Mouse (Mus musculus) embryonic facial prominence, embryonic 12.5 days (tissue): ENCODE results near the gene Havcr2. TPM values are rescaled to one million over a fixed set of nuclear protein-coding genes. Genes with fewer than 3 reads are reported as not detected.
"Not testable (repeated sequence)": the region's sequence is repeated elsewhere in the genome, so short reads cannot be mapped to it uniquely, and the experiment has no call there.

ENCODE experiments used
- ATAC-seq: fragments of 200-750 bp; cut with Nextera tagmentation; 2 replicates; pipeline ENCODE4 v1.8.0; 2017; ENCODE audit not compliant: insufficient number of reproducible peaks, insufficient read depth, low FRiP score, low TSS enrichment
- H3K27ac ChIP-seq: fragments of 300-500 bp; sonication (generic); 2 replicates; pipeline ENCODE4 v1.5.1; 2016; ENCODE audit warnings: mild to moderate bottlenecking
- H3K27me3 ChIP-seq: fragments of 300-500 bp; sonication (generic); 2 replicates; pipeline ENCODE4 v1.6.1; 2016; ENCODE audit warnings: mild to moderate bottlenecking, moderate library complexity
- H3K36me3 ChIP-seq: fragments of 300-500 bp; sonication (generic); 2 replicates; pipeline ENCODE4 v1.6.1; 2016; ENCODE audit warnings: mild to moderate bottlenecking
- H3K4me1 ChIP-seq: fragments of 300-500 bp; sonication (generic); 2 replicates; pipeline ENCODE4 v1.6.1; 2016
- H3K4me2 ChIP-seq: fragments of 300-500 bp; sonication (generic); replicated peaks from 2 replicates; pipeline ENCODE4 v1.6.1; 2016; ENCODE audit warnings: mild to moderate bottlenecking, moderate library complexity
- H3K4me3 ChIP-seq: fragments of 300-500 bp; sonication (generic); 2 replicates; pipeline ENCODE4 v1.5.1; 2016; ENCODE audit warnings: mild to moderate bottlenecking
- H3K9ac ChIP-seq: fragments of 300-500 bp; sonication (generic); 2 replicates; pipeline ENCODE4 v1.6.1; 2016; ENCODE audit warnings: mild to moderate bottlenecking, moderate library complexity
- H3K9me3 ChIP-seq: fragments of 300-500 bp; sonication (generic); 2 replicates; pipeline ENCODE4 v1.6.1; 2016; ENCODE audit warnings: mild to moderate bottlenecking, moderate library complexity
- WGBS: fragments of 180-500 bp; shearing (Covaris S2); methylation state at CpG from one replicate; pipeline ENCODE4 v1.1.7; 2016; 5-methylcytosine and 5-hydroxymethylcytosine counted together
- polyA plus RNA-seq: library from polyadenylated mRNA; unstranded; fragments of >200 nt; fragmentation: Nextera tagmentation; extraction: Ambion mirVana; gene quantifications from 2 replicates; pipeline ENCODE4 v1.2.1, GENCODE M21; 2016

Havcr2 gene
- polyA plus RNA-seq, 1 experiment from 2014 or later: 0.10 TPM

DNA sequence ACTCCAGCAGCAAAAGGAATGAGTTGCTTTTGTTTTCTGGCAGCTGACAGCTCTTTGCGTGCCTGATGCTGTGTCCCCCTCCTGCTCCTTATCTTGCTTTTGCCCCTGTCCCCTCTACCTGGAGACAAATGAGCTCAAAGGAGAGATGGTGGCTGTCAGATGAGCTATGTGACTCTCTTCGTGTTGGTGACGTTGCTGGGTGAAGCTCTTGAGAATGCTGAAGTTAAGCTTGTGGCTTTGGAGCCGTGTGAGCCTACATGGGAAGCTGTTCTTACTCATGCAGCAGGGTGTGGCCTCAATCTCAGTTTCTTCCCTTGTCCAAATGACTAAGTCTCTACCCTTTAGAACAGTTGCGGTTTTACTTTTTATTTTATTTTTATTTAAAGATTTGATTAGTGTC lies 7.2 kb downstream of the Havcr2 start:
- no peak overlapping the region for H3K27ac ChIP-seq
- H3K4me2 ChIP-seq: no peak overlapping the region
- H3K4me1 ChIP-seq: no peaks in the 10 kb centered on the region
- H3K4me3 ChIP-seq: no peak overlapping the region
- no peak for ATAC-seq
- WGBS: 68% methylated on average over 5 of the region's 5 CpGs
- no peaks in the 10 kb centered on the region for H3K27me3 ChIP-seq
- H3K36me3 ChIP-seq: no peaks in the 10 kb centered on the region
- no peak overlapping the region for H3K9ac ChIP-seq
- no peaks in the 10 kb centered on the region for H3K9me3 ChIP-seq

DNA sequence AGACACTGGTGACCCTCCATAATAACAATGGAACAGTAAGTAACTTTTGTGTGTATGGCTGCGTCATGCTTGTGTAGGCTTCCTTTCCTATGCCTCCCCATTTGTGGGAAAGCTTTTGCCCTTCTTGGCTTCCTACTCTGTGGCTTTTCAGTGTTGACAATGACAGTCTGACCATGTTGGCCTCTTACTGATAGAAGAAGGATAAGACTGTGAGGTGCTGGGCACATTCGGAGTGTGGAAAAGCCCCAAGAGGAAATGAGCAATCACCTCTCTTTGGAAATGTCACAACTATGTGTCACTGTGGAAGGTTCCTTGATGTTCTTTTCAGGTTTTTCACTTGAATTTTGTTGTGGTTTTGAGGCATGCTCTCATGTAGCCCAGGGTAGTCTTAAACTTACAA lies 12.1 kb downstream of the Havcr2 start:
- Histone ChIP-seq H3K9ac (no peak overlapping the region), H3K27ac (no peak overlapping the region), H3K4me1 (no peaks in the 10 kb centered on the region), H3K9me3 (no peaks in the 10 kb centered on the region), H3K4me2 (no peak overlapping the region), H3K4me3 (no peak overlapping the region), H3K36me3 (no peaks in the 10 kb centered on the region), H3K27me3 (no peaks in the 10 kb centered on the region)
- WGBS: 90% methylated on average over 2 of the region's 2 CpGs
- ATAC-seq: no peak

DNA sequence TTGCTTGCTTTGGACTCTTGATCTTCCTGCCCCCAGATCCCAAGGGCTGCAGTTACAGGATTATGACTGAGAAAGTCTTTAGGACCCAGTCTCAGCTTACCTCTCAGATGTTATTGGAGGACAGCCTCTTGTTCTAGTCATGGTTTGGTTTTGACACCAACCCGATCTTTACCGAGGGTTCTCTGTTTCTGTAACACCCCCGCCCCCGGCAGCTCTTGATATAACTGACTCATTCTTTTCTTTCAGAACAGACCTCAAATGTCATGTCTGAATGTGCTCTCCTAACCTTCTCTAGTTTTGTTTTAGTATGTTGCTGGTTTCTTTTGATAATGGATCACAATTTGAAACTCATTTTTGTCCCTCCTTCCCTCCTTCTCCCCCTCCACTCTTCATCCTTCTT lies 19.5 kb downstream of the Havcr2 start:
- Histone ChIP-seq H3K9me3 (0 out of 2 replicates have a peak, but pooled peaks cover 3% of the 10 kb centered on the region), H3K27ac (no peak overlapping the region), H3K4me1 (no peaks in the 10 kb centered on the region), H3K9ac (no peak overlapping the region), H3K4me2 (no peak overlapping the region), H3K36me3 (no peaks in the 10 kb centered on the region), H3K4me3 (no peak overlapping the region), H3K27me3 (no peaks in the 10 kb centered on the region)
- ATAC-seq: no peak
- 92% methylated on average over 4 of the region's 4 CpGs for WGBS

DNA sequence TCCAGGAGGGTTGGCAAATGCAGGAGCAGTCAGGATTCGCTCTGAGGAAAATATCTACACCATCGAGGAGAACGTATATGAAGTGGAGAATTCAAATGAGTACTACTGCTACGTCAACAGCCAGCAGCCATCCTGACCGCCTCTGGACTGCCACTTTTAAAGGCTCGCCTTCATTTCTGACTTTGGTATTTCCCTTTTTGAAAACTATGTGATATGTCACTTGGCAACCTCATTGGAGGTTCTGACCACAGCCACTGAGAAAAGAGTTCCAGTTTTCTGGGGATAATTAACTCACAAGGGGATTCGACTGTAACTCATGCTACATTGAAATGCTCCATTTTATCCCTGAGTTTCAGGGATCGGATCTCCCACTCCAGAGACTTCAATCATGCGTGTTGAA lies 24.6 kb downstream of the Havcr2 start:
- H3K4me3 ChIP-seq: no peak overlapping the region
- no peaks in the 10 kb centered on the region for H3K4me1 ChIP-seq
- H3K36me3 ChIP-seq: no peaks in the 10 kb centered on the region
- no peak overlapping the region for H3K4me2 ChIP-seq
- no peak overlapping the region for H3K27ac ChIP-seq
- no peaks in the 10 kb centered on the region for H3K27me3 ChIP-seq
- WGBS: 82% methylated on average over 9 of the region's 9 CpGs
- no peak for ATAC-seq
- H3K9ac ChIP-seq: no peak overlapping the region
- H3K9me3 ChIP-seq: 0 out of 2 replicates have a peak, but pooled peaks cover 3% of the 10 kb centered on the region

DNA sequence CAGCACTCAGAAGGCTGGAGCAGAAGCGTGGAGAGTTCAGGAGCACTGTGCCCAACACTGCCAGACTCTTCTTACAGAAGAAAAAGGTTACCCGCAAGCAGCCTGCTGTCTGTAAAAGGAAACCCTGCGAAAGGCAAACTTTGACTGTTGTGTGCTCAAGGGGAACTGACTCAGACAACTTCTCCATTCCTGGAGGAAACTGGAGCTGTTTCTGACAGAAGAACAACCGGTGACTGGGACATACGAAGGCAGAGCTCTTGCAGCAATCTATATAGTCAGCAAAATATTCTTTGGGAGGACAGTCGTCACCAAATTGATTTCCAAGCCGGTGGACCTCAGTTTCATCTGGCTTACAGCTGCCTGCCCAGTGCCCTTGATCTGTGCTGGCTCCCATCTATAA lies 25.8 kb downstream of the Havcr2 start:
- Histone ChIP-seq H3K36me3 (no peaks in the 10 kb centered on the region), H3K27ac (no peak overlapping the region), H3K4me2 (no peak overlapping the region), H3K9ac (no peak overlapping the region), H3K4me1 (no peaks in the 10 kb centered on the region), H3K4me3 (no peak overlapping the region), H3K27me3 (no peaks in the 10 kb centered on the region), H3K9me3 (no peaks in the 10 kb centered on the region)
- ATAC-seq: no peak
- 57% methylated on average over 7 of the region's 7 CpGs for WGBS

DNA sequence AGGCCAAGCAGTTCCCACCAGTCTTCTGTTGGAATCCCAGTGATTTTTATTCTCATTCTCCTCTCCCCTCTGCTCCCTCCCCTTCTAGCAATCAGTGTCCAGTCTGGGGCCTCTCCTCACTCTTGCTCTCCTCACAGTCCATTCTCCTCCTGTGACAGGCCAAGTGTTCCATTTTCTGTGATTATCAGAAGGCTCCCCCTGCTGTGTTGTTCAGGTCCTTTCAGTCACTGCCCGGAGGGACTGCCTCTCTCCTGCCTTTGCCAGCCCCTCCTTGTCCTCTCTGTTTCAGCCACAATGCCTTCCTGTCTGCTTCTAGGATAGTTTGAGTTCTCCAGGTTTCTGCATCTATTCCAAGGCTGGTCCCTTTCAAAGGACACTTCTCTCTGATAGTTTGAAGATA lies 33.5 kb downstream of the Havcr2 start:
- Histone ChIP-seq H3K4me2 (no peak overlapping the region), H3K4me1 (no peaks in the 10 kb centered on the region), H3K36me3 (no peaks in the 10 kb centered on the region), H3K4me3 (no peak overlapping the region), H3K9ac (no peak overlapping the region), H3K27me3 (no peaks in the 10 kb centered on the region), H3K27ac (no peak overlapping the region), H3K9me3 (no peaks in the 10 kb centered on the region)
- 19% methylated on average over 1 of the region's 1 CpGs for WGBS
- ATAC-seq: no peak

- H3K9me3 ChIP-seq: no peaks in the 10 kb centered on the region
- H3K36me3 ChIP-seq: no peaks in the 10 kb centered on the region
- no peak overlapping the region for H3K9ac ChIP-seq
- H3K4me3 ChIP-seq: no peak overlapping the region
- H3K4me2 ChIP-seq: no peak overlapping the region
- H3K27me3 ChIP-seq: no peaks in the 10 kb centered on the region
- H3K4me1 ChIP-seq: no peaks in the 10 kb centered on the region
- ATAC-seq: no peak
- whole genome bisulfite sequencing: 79% methylated on average over 2 of the region's 2 CpGs
- H3K27ac ChIP-seq: no peak overlapping the region
Measured at GRCm38 (mm10) chr11:46488650-46489049, 33.9 kb downstream of the Havcr2 start.

DNA sequence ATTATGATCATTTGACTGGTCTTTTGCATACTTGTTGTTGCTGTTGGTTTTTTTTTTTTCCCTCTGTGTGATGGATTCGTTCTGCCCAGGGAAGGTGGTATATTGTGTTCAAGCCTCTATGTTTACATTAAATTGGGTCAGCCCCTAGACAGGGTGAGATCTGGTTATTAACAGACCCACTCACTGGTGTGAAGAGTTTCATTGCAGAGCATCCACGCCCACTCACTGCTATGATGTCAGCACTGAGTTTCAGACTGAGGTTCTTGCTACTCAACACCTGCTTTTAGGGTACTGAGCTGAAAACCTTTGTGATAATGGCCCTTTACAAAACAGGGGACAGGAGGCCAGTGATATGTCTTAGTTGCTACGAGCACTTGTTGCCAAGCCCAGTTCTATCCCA lies 52.4 kb downstream of the Havcr2 start:
- no peak overlapping the region for H3K4me3 ChIP-seq
- no peak for ATAC-seq
- 70% methylated on average over 3 of the region's 3 CpGs for WGBS
- H3K9me3 ChIP-seq: no peaks in the 10 kb centered on the region
- H3K27ac ChIP-seq: no peak overlapping the region
- H3K27me3 ChIP-seq: no peaks in the 10 kb centered on the region
- H3K4me2 ChIP-seq: no peak overlapping the region
- no peaks in the 10 kb centered on the region for H3K36me3 ChIP-seq
- no peaks in the 10 kb centered on the region for H3K4me1 ChIP-seq
- H3K9ac ChIP-seq: no peak overlapping the region

DNA sequence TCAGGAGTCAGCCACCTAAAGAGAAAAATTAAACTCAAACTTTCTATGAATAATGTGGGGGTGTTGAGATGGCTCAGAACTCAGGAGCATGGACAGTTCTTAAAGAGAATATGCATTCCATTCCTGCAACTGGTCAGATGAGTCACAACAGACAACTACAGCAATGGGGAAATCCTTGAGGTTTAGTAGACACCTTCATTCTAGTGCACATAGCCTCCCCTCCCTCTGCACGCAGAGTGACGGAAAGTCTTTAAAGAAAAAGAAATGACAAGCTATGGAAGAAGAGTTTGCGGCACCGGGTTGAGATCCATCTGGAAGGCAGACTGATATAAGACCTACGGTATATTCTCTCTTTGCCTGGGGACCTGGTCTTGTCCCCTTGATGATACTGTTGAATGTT lies 55.2 kb downstream of the Havcr2 start:
- no peaks in the 10 kb centered on the region for H3K4me1 ChIP-seq
- H3K36me3 ChIP-seq: no peaks in the 10 kb centered on the region
- no peak for ATAC-seq
- H3K4me2 ChIP-seq: no peak overlapping the region
- no peak overlapping the region for H3K9ac ChIP-seq
- WGBS: 93% methylated on average over 5 of the region's 5 CpGs
- H3K9me3 ChIP-seq: no peaks in the 10 kb centered on the region
- H3K27me3 ChIP-seq: no peaks in the 10 kb centered on the region
- no peak overlapping the region for H3K27ac ChIP-seq
- no peak overlapping the region for H3K4me3 ChIP-seq

- ATAC-seq, H3K27ac ChIP-seq, H3K27me3 ChIP-seq, H3K4me2 ChIP-seq, H3K36me3 ChIP-seq, H3K4me3 ChIP-seq, H3K9ac ChIP-seq, H3K4me1 ChIP-seq, H3K9me3 ChIP-seq: not testable (repeated sequence)
- 86% methylated on average over 5 of the region's 5 CpGs for WGBS
Measured at GRCm38 (mm10) chr11:46521341-46521740, 66.6 kb downstream of the Havcr2 start.

DNA sequence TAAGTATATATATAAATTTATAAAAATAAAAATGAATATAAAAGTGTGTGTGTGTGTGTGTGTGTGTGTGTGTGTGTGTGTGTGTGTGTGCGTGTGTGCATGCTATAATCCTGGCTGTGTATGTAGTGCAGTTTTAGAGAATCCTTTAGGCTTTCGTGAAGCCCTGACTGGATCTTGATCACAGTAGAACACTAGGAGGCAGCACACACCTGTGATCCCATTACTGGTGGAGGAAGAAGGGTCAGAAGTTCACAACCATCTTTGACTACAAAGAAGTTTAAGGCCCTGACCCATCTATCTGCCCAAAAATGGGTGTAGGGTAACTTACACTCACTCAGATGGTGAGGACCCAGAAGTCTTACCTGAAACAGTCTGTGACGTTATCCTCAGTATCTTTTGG lies 68.0 kb downstream of the Havcr2 start:
- no peaks in the 10 kb centered on the region for H3K9me3 ChIP-seq
- no peak overlapping the region for H3K4me3 ChIP-seq
- H3K27ac ChIP-seq: no peak overlapping the region
- H3K27me3 ChIP-seq: no peaks in the 10 kb centered on the region
- ATAC-seq: no peak
- 80% methylated on average over 3 of the region's 3 CpGs for WGBS
- no peaks in the 10 kb centered on the region for H3K4me1 ChIP-seq
- no peak overlapping the region for H3K9ac ChIP-seq
- no peak overlapping the region for H3K4me2 ChIP-seq
- no peaks in the 10 kb centered on the region for H3K36me3 ChIP-seq

DNA sequence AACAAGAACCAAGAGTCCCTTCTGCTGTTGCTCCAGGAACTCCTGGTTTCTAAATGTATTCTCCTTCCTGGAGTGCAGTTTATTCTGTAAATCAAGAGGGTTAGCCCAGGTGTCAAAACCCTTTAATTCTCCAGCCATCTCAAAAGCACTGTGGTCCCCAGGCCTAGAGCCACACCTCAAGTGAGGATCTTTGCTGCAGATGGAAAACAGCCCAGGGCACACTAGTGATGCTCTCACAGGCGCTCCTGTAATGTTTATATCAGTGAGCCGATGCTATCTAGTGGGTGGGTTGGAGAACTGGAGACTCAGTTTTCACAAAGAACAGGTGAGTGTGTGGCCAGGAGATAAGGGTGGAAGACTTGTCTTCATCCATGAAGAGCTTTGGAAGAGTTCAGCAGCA lies 69.2 kb downstream of the Havcr2 start, which contains the start of gene Gm12169:
TSS of gene Gm12169 (plus strand) at position 301 of the 400 bp plus-strand sequence.
- Histone ChIP-seq H3K36me3 (no peaks in the 10 kb centered on the region), H3K9me3 (no peaks in the 10 kb centered on the region), H3K27me3 (no peaks in the 10 kb centered on the region), H3K4me3 (no peak within 1 kb of the TSS), H3K27ac (no peak within 1 kb of the TSS), H3K4me2 (no peak within 1 kb of the TSS), H3K4me1 (no peaks in the 10 kb centered on the region), H3K9ac (no peak within 1 kb of the TSS)
- no peak for ATAC-seq
- WGBS: 88% methylated on average over 2 of the region's 2 CpGs

DNA sequence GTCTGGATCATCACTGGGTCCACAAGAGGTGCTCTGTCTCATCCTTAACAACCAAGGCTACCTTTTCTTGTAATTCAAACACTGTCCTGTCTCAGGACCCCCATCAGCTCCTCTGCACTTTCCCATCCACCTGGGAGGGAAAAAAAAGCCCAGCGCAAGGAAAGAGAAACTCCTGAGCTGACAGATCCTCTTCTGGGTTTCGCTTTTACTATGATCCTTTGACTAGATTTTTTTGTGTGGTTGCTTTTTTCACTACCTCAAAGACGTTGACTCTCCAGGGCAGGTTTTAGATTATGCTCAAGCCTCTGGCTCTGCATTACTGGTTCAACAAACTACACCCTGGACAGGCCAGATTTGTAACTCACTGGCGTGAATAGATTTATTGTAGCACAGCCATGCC lies 75.4 kb downstream of the Havcr2 start:
- Histone ChIP-seq H3K9me3 (no peaks in the 10 kb centered on the region), H3K4me1 (no peaks in the 10 kb centered on the region), H3K27me3 (no peaks in the 10 kb centered on the region), H3K4me3 (no peak overlapping the region), H3K9ac (no peak overlapping the region), H3K27ac (no peak overlapping the region), H3K4me2 (no peak overlapping the region), H3K36me3 (no peaks in the 10 kb centered on the region)
- 67% methylated on average over 4 of the region's 4 CpGs for WGBS
- ATAC-seq: no peak
